Mouse (Mus musculus) neutrophil, adult 5-6 weeks (primary cell): ENCODE measurements around the gene Mbd3. TPM values are rescaled to one million over a fixed set of nuclear protein-coding genes. Genes with fewer than 3 reads are reported as not detected.

Experiments
- ATAC-seq: fragments of 151-379, 151-347 bp; 2 replicates; pipeline ENCODE4 v1.8.0; 2017; ENCODE audit warnings: mild to moderate bottlenecking, moderate TSS enrichment; ENCODE audit not compliant: insufficient number of reproducible peaks, poor library complexity, low FRiP score, severe bottlenecking; ENCODE audit errors: extremely low read depth
- total RNA-seq: library from RNA; stranded (forward); fragments of 200-1000 nt; gene quantifications from 2 replicates; pipeline ENCODE4 v1.2.3, GENCODE M21; 2017

Gene Mbd3
- total RNA-seq, 1 experiment from 2014 or later: 27.0 TPM

DNA sequence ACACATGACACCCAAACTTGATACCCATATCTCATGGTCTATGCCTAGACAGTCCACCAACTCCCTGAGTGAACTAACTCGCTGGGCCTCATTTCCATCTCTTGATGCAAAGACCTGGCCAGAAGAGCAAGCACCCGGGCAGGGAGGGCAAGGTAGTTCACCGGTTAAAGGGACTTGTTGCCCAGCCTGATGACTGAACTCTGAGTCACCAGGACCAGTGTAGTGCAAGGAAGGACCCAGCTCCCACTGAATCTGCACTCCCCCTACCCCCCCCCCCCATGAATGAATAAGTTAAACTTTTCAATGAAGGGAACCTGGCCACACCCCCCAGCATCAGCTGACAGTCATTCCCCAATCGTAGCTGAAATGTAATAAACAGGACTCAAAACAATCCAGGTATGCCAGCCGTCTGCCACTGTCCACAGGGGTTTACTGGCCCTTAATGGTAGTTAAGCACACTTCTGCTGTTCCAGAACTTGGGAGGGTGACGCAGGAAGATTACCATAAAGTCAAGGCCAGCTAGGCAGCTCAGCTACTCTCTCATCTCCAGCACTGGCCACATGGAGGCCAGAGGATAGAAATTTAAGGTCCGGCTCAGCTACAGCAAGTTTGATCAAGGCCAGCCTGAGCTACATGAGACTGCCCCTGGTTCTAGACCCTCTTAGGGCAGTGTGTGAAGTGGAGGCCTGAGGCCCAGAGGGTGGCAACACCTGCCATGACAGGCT, 16.5 kb downstream of the Mbd3 start:
- no peak for ATAC-seq

DNA sequence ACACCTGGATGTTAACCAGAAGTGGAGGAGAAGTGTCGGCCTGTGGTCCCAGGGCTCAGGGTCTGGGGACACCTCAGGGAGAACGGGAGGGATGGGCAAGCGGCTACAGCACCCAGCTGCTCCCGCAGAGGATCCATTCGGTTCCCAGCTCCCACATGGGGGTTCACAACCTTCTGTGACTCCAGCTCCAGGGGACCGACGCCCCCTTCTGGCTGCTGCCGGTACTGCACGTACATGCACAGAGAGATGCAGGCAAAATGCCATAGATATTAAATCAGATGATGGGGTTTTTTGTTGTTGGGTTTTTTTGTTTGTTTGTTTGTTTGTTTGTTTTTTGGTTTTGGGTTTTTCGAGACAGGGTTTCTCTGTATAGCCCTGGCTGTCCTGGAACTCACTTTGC, 21.6 kb downstream of the Mbd3 start:
- ATAC-seq: no peak

DNA sequence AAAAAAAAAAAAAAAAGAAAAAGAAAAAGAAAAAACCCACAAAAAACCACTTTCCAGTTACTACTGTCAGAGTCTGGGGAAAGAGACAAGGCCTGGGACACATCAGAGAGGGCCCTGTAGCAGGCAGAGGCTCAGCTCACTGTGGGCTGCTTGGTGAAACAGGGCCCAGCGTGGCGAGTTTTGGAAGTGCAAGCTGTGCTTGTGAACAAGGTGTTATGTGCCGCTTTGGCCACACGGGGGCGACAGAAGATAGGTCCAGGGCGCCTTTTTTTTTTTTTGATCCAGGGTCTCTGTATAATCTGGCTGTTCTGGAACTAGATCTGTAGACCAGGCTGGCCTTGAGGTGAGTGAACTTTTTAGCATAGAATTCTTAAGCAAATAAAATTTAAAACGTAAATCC, 23.2 kb downstream of the Mbd3 start:
- ATAC-seq: peak; percentile 81

DNA sequence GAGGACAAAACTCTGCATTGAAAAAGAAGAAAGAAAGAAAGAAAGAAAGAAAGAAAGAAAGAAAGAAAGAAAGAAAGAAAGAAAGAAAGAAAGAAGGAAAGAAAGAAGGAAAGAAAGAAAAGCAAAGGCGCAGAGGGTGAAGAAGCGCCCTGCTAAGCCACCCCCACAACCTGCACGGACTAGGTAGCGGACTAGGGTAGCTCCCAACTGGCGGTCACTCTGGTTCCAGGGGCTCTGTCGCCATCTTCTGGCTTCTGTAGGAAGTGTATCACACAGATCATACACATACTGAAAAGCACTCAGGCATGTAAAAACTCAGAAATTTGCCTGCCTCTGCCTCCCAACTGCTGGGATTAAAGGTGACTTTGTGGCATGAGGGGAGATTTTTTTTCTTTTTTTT, 25.3 kb downstream of the Mbd3 start:
- no peak for ATAC-seq

DNA sequence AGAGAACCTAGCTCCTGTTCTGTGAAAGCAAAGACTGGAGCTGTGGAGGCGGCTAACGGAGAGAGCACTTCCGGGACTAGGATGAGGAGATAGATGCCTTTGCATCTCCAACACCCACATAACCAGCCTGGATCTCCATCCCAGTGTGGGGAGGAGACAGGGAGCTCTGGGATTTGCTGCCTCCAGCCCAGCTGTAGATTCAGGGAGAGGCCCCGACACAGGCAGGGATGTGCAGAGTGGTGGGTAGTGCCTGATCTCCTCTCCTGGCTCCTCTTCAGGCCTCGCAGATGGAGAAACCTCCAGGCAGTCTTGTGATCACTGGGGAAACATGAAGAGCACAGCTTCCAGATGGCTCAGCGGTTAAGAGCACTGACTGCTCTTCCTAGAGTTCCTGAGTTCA, 26.6 kb downstream of the Mbd3 start:
- no peak for ATAC-seq

DNA sequence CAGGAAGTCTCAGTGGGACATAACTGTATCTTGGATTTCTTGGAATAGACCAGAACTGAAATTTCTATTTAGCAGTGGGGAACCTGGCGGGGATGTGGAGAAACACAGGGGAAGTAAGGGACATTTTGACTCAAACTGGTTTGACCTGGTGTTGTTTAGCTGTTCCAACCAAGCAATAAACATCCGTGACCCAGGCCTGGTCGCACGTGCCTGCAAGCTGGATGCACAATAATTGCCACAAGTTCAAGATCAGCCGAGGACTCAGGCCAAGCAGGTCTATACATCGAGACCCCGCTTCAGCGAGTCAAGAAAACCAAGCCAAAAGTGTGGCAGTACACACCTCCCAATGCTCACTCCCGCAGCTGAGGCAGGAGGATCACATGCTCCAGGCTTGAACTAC, 27.4 kb downstream of the Mbd3 start:
- no peak for ATAC-seq

DNA sequence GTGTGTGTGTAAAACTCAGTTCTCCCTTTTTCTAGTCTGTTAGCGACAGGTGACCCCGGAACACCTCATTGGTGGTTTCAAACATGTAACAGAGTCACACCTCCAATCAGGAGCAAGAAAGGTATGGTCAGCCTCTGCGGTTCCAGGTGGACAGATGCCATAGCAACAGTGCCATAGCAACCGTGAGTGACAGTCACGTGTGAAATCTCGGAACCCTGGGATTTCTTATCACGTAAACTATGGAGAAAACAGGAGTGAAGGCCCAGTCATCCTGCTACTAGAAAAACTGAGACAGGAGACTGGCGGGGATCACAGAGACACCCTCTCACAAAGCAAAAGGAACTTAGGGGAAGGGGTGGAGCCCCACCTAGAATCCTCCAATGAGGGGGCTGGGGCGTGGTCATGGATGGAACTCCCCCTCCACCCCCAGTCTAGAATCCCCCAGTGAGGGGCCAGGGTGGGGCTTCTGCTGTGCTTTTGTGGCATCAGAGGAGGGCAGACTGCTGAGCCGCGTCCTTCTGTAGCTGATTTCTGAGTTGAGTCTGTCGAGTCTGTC, 27.9 kb downstream of the Mbd3 start:
- ATAC-seq: peak; percentile 57

DNA sequence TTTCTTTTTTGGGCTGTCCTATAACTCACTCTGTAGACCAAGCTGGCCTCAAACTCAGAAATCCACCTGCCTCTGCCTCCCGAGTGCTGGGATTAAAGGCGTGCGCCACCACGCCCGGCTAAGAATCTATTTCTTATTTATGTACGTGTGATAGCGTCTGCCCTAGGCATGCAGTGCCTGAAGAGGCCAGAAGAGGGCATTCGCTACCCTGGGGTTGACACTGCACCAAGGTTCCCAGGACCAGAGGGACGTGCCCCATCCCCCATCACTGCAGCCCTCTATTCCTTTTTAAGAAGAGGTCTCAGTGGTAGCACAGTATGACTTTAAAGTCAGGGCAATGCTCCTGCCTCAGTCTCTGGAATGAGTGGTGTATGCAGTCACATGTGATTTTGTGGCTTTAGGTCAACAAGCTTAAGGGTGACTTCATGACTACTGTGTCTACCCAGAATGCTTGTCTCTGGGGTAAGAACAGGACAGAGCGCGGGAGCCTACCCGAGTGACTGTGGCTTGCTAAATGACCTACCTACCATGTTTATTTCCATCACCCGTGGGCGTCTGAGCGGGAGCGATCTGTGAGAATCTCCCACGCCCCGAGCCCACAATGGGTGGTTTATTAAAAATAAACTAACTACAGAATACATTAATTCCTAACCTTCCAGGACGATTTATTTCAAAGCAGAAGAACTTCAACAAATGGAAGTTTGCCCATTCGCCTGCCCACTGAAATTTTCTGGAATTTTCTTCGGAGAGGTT, 29.2 kb downstream of the Mbd3 start:
- no peak for ATAC-seq

DNA sequence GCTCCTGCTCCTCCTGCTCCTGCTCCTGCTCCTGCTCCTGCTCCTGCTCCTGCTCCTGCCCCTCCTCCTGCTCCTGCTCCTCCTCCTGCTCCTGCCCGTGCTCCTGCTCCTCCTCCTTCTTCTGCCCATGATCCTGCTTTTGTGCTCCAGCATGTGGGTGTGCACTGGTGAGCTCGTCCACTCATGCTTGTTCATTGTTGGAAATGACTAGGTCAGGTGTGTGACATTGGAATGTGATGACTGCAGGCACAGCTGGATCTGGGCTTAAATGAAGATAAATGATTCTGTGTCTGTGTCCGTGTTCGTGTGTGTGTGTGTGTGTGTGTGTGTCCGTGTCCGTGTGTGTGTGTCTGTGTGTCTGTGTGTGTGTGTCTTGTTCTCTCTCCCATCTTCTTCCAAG, 31.0 kb downstream of the Mbd3 start:
- no peak for ATAC-seq

DNA sequence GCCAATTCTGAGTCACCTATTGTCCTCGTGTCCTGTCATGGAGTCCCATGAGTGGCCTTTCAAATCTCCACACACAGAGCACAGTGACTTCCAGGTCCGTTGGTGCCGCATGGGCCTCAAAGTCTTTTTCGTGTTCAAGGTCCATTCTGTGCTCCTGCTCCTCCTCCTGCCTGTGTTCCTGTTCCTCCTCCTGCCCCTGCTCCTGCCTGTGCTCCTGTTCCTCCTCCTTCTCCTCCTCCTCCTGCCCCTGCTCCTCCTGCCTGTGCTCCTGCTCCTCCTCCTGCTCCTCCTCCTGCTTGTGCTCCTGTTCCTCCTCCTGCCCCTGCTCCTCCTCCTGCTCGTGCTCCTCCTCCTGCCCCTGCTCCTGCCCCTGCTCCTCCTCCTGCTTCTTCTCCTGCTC, 31.4 kb downstream of the Mbd3 start:
- no peak for ATAC-seq

DNA sequence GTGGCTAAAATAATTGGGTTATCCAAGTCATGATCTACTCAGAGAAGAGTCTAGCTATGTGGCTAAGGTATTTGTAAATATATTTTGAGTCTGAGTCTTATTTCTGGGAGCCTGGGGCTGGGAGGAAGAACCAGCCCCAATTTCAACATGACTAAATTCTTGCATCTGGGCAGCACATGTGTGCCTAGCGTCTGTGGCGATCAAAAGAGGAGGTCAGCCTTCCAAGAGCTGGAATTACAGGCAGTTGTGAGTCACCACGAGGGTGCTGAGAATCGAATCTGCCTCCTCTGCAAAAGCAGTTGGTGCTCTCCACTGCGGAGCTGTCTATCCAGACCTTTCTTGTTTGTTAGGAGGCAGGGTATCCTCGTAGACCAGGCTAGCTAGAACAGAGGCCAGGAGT, 33.6 kb downstream of the Mbd3 start:
- no peak for ATAC-seq

DNA sequence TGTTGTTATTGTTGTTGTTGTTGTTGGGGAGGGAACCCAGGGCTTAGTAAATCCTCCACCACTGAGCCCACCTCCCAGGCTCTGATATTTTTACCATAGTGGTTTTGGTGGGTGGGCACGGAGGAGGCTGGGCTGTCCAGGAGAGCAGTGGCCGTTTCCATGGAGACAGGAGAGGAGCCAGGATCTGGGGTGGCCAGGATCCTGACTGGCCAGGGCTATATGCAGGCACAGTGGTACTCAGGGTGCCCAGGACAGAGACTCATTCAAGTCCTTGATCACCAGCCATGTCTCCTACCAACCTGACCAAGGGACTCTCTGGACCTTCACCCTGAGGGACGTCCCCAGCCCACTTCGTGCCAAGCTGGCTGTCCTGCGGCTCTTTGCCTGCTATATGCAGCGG, 35.6 kb downstream of the Mbd3 start:
- ATAC-seq: no peak

DNA sequence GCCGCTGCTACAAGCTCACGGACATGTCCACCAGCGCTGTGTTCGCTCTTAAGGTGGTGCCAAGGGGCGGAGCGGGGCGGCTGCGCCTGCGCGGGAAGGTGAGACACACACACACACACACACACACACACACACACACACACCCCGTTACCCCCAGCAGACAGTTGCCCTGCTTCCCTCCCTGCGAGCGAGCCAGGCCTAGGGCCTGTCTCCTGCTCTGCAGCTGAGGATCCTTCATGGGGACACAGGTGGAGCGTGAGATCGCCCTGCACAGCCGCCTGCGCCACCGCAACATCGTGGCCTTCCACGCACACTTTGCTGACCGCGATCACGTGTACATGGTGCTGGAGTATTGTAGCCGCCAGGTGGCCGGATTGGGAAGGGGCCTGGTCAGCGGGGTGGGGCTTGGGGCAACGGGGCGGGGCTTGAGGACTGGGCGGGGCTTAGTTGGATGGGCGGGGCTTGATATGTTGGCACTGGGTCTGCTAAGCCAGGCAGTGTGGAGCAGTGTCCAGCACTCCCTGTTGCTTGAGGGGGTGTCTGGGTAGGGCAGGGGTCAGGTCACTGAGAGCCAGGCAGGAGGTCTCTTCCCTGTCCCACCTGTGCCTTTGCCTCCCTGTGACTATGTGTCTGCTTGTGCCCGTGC, 41.2 kb downstream of the Mbd3 start:
- no peak for ATAC-seq

DNA sequence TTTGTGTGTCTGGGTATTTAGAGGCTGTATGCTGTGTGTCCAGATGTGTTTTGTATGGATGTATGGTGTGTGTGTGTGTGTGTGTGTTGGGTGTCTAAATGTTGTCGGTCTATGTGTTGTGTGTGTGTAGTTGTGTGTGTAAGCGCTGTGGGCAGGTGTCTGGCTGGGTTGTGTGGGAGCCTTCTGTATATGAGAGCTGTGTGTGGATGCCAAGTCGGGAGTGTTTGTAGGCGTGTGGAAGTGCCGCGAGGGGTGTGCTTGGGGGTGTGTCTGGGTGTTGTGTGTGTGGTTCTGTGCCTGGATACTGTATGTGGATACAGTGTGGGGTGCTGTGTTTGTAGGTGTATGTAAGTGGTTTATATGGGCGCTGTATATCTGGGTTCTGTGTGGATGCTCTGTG, 42.0 kb downstream of the Mbd3 start:
- no peak for ATAC-seq

DNA sequence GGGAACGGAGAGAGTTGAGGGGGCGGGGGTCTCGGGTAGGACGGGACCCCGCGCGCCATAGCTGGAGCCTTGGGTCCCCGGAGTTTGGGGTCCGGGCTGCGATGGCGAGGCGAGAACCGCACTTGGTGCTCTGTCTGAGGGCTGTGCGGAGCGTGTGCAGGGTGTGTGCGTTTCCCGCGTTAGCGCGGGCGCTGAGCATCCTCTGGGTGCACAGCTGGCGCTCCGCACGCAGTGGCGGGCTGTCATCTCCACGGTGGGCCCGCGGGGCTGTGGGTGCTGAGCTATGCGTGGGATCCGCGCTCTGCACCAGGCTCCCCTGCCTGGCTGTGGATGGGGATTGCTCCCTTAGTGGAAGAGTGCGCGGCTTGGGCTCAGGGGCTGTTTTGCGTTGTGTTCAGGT, 42.6 kb downstream of the Mbd3 start:
- ATAC-seq: no peak

DNA sequence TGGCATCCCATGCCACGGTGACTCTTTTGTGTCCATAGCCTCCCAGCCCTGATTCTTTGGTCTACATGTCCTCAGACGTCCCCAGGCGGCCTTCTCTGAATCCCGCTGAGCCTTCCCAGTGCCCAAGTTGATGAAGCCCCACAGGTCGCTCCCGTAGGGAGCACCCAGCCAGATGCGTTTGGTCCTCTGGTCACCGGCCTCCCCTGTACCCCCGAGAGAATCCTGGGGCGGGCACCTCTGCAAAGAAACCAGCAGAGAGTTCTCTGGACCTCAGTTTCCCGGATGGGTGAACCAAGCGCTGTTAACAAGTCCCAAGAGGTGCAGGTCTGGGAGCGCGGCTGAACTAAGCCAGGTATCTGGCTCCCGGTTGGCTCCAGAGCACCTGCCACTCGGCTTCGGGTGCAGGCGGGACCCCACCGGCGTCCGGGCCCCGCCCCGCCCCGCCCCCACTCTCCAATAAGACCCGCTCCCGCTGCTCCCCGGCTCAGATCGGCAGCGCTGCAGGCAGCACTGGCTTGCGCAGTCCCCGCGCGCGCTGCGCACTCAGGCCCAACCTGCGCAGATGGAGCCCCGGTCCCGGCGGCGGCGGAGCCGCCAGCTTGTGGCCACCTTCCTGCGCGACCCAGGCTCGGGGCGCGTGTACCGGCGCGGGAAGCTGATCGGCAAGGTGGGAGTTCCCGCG, 43.2 kb downstream of the Mbd3 start, which contains the start of gene Plk5:
Gene Plk5, plus strand, starts transcription at position 459 of the 682 bp plus-strand sequence.
- ATAC-seq: no peak

DNA sequence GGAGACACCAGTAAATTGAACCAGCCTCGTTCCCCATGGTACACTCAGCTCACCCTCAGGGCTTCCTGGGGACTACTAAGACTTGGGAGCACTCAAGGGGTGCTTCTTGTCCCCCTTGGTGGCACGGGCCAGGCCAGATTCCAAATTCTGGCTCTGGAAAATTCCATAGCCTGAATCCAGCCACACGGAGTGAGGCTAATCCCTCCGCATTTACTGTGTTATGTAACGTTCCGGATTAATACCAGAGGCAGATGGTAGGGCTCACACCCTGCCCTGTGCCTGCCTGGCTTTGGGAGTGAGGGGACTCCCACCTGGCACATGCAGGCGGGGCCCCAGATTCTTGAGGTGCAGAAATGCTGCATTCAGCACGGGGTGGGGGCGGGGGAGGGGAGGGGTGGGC, 43.9 kb downstream of the Mbd3 start:
- ATAC-seq: no peak

DNA sequence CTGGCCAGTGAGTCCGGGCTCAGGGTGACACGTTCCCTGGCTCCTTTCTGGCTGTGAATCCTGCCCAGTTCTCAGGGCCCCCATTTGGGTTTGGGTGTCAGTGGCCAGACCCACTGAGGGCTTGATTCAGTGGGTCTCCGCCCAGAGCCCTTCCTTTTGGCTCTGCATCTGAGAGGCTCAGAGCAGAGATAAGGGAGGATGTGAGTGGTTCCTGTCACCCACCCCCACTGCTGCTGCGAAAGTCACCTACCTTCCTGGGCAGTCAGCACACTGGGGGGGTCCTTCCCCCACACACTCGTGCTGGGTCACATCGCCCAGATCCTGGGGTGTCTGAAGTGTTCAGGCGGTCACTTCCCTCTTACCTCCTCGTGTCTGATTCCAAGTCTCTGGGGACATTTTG, 46.6 kb downstream of the Mbd3 start:
- no peak for ATAC-seq

DNA sequence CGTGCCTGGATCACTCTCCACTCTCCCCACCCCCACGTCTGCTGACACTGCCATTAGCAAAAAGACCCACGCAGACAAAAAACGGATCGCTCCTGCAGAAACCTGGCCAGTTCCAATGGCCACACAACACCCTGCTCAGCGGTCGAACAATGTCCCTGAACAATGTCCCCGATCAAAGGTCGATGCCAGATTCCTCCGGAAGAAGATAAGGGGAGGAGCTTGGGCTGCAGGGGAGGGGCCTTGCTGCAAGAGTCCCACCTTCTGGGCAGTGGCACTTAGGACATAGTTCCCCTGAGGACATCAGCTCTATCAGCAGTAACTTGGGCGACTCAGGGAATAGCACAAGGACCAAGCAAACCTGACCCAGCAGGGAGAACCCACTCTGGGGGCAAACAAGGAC, 47.5 kb downstream of the Mbd3 start:
- no peak for ATAC-seq
